Mouse (Mus musculus) adrenal gland, adult 2 months (tissue): ENCODE results near the gene Myt1l. TPM values are rescaled to one million over a fixed set of nuclear protein-coding genes. Genes with fewer than 3 reads are reported as not detected.
A peak's percentile ranks its signal among the peaks of the same experiment; 100 is the strongest.

Source experiments
- DNase-seq: peaks from one replicate; pipeline ENCODE4 v3.0.0; 2021
- polyA plus RNA-seq: library from polyadenylated mRNA; depleted of rRNA; stranded (reverse); fragments of >200 nt; gene quantifications from 2 replicates; pipeline ENCODE4 v1.2.3, GENCODE M21; 2012
- total RNA-seq, 2 experiments: library from RNA; stranded (reverse); gene quantifications; 2 replicates each; pipeline ENCODE4 v1.2.3; 2021

The Myt1l gene
- total and polyA plus RNA-seq, 3 experiments, result 0.37 to 2.7 (median 2.0) TPM

DNA sequence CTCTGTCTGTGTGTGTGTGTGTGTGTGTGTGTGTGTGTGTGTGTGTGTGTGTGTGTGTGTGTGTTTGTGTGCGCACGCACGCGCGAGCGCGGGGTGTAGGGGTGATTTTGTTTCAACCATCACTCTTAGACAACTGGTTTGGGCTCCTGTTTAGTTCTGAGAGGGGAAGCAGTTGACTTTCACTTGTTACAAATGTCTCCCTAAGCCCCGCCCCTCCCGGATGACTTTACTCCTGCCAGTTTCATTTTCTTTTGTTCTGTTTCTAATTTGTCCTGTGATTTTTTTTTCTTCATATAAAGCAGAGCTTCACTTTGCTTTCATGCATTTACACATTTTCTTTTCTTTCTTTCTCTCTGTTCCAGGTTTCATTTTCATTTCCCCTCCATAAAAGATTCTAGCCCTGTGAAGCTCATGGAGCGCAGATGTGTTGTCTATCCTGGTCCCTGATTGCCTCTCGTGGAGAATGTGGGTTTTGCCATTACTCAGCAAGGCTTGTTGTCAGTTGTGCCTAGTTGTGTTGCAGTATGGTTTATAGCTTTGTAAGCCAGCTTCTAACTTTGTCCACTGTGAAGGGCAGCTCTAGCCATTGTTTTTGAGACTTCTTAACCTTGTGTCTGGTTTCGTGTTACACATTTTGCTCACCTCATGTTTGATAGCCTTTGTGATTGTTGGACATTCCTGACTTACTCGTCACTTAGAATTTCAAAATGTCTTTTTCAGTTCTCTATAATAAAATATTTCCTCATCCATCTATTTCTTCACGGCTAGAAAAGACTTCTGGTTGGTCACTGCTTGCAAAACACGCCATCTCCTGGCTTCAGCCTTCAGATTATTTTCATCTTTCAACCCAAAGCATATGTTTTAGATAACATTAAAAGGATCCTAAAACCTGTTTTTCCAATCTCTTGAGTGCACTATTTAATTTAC is 184.9 kb downstream of the Myt1l start:
- peak; percentile 27 for DNase-seq

DNA sequence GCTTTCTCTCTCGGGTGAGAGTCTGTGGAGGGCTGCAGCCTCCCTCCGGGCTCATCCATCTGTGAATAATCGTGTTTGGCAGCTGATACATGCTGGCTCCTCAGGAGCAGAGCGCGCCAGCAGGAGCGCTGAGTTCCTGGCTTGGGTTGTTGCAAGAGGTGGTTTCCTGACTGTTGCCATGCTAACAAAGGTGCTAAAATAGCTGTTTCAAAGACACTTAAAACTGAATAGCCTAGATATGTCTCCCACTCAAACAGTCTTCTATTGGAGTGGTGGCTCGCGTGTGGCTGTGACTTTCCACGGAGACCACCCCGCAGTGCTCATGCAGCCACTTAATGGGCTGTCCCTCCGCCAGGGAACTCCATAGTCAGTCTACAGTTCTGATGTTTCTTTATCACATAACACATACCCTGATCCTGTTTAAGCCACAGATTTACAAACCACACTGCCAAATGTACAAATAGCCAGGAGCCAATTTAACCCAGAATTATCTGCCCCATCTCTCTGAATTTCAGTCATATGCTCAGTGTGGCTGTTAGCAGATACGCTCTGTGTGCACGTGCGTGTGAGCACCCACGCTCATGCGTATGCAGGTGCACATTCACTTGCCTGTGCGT is 195.6 kb downstream of the Myt1l start:
- no peak for DNase-seq

DNA sequence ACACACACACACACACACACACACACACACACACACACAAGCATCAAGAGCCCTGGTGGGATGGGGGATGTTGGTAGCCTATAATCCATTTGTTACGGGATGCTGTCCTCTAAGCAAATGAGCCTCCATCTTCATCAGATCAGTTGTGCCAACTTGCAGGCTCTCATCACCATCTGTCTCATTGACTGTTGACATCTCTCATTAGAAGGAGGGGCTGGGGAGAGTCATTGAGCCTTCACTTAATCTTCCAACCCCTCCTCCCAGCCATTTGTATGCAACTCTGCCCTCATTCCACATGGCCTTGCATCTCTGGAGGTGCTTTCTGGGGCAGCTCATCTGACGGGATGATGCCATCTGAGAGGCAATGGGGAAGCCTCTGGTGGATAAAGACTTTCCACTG is 200.1 kb downstream of the Myt1l start:
- DNase-seq, result no peak

DNA sequence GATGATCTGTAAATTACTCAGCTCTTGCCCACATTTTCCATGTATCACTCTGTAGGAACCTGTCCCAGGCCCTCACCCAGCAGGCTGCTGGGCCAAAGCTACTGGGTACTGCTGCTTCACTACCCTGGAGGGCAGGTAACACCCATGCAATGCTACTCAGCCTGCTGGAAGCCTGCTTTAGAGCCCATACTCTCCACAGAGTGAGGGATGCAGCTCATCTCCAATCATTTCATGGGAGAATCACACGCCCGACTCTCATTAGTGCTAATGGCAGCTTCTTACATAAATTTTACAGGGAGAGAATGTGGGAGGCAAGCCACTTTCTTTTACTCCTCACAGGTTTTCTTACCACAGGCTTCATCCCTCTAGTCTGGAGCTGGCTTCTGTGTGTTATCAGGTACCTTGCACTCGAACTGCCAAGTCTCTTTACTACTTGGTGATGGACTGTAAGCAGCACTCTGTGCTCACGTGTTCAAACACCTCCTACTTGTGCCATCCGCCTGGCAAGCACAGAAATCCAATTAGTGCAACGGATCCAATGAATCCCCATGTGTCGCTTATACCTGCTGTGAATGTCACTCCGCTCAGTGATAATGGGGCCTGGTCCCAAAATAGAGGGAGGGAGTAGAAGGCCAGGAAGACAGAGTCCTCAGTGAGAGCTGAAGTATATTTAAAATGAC is 212.3 kb downstream of the Myt1l start:
- DNase-seq, result no peak

DNA sequence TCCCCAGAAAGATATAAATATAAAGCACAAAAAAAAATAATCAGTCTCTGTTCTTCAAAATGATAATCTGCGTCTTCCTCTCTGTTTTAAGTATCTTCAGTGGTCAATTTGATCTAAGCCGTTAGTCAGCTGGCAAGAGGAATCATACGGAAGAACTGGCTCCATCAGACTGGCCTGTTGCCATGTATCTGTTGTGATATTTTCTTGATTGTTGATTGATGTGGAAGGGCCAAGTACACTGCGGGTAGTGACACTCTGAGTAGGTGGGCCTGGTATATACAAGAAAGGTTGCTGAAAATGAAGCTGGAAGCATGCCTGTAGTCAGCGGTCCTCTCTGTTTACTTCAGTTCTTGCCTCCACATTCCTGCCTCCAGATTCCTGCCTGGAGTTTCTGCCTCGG is 213.0 kb downstream of the Myt1l start:
- DNase-seq, result no peak

DNA sequence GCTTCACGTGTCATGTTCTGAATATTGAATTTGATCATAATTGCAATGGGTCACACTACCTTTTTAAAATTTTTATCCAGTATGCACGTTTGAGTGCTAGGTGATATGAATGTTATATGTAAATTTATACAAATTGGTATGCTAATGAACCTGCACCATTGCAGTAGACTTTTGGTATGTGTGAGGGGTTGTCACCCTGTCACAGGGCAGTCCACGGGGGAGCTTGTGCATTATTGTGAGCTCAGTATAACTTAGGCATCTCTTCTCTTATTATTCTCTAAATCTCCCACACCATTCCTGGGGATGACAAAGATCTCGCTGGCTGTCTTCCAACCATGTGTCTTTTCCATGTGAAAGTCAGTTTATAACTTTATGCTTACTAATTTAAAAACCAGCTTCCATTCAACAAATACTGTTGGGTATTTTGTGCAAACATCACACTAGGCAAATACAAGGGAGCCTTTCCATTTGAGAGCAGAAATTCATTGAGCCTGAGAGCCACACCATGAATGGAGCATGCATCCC is 222.5 kb downstream of the Myt1l start:
- no peak for DNase-seq

DNA sequence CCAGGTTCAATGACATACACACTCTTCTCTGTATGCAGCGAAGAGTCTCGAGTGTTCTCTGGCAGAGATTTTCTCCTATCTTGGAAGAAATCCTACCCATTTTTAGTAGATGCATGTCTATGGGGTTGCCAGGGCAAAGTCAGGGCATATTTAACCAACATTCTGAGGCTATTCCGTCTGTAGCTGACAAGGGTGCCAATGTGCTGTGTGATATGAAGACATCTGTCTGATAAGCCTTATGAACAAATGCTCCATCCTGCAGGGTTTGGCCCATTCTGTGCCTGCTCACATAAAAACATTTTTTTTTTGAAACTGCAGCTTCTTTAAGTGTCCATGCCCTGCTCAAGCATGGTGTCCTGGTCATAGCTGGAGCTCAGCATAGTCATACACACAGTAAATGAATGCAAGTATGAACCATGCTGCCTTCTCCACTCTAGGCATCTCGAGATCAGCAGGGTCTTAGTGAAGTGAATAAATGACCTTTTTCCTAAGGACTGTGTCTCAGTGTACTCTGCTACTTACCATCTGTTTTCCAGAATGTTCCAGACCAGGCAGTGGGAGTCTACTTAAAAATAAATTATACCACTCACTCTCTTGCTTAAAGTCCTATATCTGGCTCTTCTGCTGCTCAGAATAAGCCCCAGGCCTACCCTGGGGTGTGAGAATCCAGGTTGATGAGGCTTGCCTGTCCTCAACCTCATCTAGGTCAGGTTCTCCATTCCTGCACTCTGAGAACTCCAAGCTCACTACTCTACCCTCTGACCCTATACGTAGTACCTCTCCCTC is 227.1 kb downstream of the Myt1l start:
- DNase-seq, result no peak

DNA sequence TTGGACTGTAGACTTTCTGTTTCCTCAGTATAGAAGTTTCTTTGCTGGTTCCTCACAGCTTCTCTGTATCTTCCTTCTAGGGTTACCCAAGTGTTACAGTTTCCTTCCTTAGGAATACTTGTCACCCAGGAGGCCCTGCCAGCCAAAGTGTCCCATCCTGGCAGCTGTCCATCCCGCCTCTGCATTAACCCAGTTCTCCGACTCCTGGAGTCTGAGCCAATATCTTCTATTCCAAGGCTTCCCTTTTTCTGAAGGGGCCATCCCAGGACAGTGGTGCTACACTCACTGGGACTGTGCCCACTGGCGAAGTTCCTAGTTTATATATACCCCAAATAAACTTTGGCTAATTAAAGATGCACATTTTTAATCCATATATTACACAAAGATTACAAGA is 227.7 kb downstream of the Myt1l start:
- DNase-seq, result no peak

DNA sequence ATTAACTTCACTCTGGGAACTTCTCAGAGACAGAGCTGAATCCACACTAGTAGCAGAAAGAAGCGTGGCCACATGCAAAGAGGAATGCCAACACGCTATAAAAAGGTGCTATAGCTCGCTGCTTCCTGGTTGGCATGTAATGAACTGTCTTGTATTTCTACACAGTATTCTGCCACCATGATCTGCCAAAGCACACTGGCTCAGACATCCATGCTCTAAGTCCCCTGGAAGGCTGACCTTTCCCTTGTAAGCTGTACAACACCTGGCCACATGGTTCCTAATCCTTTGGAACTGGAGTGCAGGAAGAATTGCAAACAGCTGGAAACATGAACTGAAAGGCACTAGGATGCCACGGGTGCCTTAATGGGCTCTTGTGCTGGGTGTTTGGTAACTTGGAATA is 232.4 kb downstream of the Myt1l start:
- no peak for DNase-seq

DNA sequence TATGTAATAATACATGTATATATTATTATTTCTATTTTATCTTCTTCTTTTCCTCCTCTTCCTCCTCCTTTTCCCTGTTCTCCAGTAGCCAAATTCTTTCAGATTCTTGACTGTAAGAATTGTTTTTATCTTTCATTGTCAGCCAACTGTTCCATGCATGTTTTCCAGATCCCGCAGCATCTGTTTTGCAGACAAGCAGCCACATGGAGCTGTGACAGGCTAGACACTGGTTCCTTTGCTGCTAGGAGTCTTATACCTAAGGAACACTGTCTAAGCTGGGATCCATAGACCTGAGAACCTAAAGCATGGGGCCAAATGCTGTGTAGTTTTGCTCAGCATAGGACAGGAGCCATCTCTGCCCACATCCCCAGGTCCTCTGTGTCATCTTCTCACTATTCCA is 238.0 kb downstream of the Myt1l start:
- no peak for DNase-seq

DNA sequence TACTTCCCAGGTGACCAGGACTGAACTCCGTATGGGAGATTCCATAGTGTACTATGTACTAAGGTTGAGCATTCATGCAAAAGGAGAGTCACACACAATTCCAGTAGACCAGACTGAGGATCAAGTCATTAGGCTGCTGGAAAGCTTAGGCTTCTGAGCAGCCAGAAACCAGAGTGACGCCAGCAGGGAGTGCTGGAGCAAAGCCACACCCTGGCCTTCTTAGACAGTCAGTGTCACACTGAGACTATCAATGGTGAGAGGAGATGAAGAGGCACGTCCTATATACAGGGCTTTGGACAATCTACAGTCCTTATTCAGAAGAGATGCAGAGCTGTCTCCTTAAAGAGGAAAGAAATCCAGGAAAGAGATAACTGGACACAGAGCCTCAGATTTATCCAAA is 243.6 kb downstream of the Myt1l start:
- no peak for DNase-seq

DNA sequence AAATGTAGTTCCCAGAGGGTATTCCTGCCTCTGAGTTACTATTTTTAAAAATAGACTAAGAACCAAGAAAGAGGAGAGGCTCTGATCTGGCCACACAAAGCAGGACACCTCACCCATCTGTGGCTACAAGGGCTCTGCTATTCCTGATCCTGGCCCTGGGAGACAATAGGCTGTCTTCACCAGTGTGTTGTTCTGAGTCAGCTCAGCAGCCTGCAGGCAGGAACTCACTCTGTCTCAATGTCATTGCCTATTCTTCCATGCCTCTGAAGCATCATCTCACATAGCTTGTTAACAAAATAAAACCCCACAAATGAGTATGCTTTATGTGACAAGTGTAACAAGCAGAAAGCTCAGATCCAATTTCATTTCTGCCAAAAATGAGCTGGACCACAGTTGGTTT is 244.2 kb downstream of the Myt1l start:
- no peak for DNase-seq

DNA sequence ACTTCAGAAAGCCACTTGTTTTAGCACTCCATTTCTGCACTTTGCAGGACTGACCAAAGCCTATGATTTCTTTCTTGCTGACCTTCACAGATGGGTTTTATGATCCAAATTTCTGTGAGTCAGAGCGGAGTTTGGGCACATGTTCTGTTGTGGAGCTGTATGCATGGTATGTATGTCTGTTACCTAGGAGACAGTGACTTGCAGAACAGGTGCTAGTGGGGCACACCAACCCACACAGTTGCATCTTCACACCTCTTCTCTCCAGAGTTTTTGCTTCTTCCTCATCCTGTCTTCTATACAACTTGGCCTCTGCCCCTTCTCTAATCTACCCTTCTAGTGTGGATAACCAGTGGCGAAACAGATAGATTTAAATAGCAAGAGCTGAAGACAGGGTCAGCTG is 250.7 kb downstream of the Myt1l start:
- no peak for DNase-seq

DNA sequence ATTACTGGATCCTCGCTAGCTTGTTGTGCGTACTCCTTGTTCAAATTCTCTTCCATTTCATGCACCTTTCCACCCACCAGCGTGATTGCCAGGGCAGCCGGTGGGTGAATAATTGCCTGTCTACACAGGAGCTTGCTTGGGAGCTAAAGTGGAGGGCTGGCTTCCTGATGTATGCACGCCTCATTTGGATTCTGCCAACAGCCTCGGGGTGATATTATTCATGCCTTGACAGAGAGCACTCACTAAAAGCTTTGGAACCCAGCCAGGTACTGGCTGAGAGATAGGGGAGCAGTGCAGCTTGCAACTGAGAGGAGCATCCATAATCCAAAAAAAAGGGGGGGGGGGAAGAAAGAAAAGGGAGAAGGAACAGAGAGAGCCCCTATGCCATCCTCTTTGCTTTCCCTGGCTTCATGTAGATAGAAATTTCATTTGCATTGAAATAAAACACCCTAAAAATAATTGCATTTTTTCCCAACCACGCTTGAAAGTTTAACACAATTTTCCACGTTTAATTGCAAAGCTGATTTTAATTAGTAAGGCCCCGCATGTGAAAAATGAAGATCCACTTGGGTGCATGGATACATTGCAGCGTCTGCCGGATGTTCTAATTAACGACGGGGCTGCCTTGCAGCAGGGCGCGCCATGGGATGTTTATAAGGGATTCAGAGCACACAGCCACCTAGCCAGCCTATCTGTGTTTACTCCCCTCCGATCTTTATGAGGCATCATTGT is 261.3 kb downstream of the Myt1l start:
- DNase-seq, result peak; percentile 18

DNA sequence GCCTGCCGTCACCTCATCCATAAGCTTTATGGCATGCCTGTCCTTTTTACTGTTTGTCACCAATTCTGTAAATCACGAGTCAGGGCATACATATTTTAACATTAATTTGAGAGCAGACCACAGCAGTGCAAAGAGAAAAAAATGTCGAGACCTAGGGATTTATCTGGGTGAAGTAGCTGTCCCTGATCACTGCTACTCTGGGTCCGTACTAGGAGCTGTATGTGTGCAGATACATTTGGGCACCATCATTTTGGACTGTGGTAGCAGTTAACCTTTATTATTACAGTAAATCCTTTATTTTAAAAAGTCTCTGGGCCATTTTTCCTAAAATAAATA is 261.8 kb downstream of the Myt1l start:
- DNase-seq, result no peak

DNA sequence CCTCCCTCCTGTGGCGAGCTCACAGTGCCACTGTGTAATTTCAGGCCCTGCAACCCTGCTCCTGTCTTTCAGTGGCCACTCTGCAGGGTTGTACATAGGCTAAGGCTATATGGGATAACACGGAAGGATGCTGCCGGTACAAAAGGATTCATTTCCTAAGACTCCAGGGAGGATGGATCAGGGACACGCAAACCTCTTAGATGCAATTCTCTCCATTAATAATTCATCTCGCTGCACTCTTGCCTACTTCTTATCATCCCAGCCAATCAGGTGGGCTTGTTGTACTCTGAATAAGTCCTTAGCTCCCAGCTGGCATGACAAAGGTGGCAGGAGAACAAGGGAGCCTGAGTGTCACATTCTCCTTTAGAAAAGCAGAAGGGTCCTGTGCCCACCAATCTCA is 264.8 kb downstream of the Myt1l start:
- no peak for DNase-seq

DNA sequence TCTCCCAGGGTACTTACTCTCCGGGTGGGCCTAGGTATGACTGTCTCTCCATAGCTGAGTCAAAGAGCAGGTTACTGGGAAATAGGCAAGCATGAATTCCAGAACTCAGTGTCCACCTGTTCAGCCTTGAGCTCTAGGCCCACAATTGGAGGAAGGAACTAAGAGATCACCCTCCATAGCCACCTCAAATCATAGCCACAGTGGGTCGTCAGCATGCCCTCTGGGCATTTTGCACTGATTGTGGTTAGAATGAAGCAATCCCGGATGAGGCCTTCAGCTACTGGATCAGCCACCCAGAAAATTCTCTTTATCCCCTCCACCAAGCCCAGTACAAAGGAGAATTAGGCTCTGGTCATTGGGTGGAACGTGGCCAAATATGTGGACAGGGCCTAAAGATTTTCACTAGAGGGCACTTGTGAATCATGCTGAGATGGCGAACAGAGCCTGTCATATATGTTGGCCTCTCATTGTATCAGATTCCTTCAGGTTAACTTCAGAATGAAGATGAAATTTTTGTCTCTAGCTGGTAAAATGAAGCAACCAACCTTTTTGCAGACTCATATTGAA is 267.0 kb downstream of the Myt1l start:
- no peak for DNase-seq

DNA sequence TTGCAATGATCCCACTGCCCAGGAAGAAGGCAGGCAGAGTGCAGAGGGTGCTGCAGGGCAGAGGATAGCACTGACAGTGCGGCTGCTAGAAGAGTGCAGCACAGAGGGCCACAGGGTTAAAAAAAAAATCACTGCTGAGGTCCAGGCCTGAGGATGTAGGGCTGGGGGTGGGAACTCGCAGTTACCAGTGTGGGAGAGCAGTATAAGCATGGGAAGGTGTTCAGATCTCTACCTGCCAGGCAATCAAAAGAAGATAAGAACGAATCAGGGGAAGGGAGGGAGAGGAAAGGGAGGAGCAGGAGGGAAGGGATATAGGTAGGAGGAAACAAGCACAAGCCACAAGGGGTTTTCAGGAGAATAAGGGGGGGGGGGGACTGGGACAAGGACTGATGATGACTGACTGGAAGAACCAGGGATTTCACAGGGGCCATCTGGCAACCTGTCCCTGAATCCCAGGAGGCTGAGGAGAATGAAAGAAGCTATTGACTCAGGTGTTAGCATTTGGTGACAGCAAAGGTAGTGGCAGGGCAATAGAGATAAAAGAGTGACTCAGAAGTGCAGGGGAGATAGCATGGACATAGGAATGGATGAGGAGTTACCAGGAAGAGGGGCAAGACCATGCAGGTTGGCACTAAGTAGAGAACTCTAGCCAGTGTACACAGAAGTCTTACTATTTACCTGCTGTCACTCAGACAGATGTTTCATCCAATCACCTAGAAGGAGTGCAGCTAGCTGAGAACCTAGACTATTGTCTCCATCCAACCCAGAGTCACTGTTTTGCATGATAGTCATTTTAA is 270.6 kb downstream of the Myt1l start:
- no peak for DNase-seq

DNA sequence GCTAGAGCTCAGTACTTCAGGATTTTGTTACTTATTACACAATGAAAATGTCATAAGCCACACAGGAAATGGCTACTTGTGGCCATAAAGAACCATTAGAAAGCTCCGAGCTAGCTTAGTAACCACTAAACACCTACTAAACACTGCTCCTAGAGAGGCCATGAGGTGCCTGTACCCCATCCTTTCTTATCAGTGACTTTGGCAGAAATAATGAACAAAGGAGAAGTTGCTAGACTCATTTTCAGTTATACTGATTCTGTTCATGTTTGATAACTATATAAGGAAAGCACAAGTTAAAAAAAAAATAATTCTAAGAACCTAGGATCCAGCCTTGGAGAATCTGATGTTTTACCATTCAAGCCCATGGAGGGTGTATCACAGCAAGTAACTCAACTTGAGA is 278.2 kb downstream of the Myt1l start:
- no peak for DNase-seq

DNA sequence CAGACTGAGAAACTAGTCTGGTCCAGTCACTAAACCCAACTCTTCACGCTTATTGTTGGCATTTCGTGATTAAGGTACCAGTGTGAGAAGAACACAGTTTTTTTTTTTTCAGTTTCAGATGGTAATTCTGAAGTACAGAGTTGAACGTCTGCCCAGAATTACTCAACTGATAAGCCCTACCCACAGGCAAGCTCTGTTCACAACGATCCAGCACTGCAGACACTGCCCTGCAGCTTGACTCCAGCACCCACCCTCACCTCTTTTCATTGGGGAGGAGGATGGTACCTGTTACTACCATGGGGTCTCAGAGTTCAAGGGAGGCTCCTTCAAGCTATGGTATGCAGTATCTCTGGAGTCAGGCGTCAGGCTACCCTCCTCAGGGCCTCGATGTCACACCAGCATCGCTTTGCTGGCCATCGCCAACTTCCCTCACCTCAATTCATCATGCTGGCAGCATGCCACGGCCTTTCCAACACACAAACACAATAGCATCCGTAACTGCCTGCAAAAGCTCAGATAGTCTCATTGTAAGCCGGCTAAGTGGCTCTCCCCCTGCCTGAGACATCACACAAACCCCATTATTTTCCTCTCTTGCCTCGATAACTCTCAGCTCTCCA is 281.5 kb downstream of the Myt1l start:
- peak; percentile 9 for DNase-seq
